Mouse (Mus musculus) right cerebral cortex, postnatal 36 days (tissue): ENCODE measurements around the gene Grm7.

ENCODE experiments used
- DNase-seq, 2 experiments: peaks; one replicate each; pipeline ENCODE4 v3.0.0; 2022; ENCODE audit warnings: low spot score in 2 of 2, mixed read lengths in 1 of 2

Gene Grm7

DNA sequence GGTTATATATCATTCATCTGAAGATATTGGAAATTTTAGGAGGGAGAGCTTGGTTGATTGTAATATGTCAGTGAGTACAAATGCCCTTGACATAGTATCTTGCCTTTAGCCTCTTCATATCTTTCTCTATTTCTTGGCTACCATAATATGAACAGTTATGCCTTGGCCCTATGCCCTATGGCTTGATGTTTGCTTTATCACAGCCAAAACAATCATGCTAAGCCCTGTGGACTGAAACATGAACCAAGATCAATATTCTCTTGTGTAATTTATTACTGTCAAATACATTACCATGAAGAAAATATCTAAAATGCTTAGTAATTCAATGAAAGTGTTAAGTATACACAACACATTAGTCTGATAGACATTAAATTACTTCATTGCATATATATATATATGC is 222.9 kb downstream of the Grm7 start:
- DNase-seq = no peak

DNA sequence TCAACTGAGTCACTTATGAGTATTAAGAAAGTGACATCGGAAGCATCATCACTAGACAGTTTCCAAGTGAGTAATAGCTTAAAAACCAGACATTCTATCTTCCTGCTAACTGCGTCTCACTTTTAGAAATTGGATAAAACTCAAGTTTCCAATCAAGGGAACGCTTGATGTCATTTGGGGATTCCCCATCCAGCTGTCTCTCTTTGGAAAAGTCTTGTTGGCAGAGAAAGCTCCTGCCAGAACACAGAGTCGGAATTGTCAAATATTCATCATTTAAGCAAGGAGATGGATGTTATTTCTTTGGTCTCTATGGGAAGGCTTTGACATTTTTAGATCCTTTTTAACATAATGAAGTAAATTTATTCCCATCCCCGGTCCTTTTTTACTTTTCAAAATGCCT is 336.6 kb downstream of the Grm7 start:
- no peak for DNase-seq

DNA sequence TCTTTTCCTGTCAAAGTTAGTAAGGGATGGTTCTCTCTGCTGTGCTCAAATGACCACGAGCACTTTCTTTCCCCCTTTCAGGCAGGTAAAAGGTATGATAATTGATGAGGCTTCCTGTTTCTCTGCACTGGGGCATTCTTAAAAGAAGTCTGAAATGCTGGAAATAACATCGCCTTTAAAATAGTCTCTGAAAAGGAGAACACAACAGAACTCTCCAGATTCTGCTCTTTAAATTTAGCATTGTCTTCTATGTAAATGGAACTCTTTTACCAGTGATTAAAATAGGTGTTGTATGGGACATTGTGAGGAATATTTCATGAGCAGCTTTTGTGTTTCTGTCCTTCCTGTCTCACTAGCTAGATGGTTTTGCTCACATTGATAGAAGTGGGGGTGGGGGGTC is 393.7 kb downstream of the Grm7 start:
- no peak for DNase-seq

DNA sequence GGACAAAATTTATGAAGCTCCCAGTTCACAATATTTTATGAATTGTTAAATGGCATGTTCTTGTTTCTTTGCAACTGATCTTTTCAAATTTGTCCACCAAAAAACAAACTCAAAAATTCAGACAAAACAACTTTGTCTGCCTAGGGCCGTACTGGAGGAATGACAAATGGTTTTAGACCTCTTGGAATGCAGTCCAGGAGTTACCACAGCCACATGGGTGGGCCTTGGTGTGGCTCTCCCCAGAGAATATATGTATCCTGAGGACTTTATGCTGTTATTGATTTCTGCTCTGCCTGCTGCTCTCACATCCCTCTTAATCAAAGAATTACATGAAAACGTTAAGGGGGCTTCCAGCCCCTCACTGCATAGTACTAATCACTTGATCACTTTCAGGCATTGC is 400.5 kb downstream of the Grm7 start:
- DNase-seq = no peak

- DNase-seq = no peak
Observed at GRCm38 (mm10) chr6:111049247-111049646, 403.9 kb downstream of the Grm7 start.

GRCm38 (mm10) chr6:111054001-111054975 is 408.9 kb downstream of the Grm7 start:
- DNase-seq = peak; percentile 49 to 64

DNA sequence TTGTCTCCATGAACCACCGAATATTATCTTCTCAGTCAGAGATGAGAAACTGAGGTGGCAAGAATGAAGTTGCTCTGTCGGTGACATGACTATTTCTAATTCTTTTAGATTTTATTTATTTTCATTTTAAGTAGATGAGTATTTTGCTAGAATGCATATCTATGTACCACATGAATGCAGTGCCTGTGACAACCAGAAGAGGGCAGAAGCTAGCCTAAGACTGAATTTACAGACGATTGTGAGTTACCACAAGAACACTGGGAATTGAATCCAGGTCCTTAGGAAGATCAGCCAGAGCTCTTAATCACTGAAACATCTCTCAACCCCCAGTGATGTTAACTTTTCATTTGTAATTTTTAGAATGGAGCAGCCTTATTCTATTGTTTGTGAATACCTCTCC is 412.4 kb downstream of the Grm7 start:
- no peak for DNase-seq

- no peak for DNase-seq
Observed at GRCm38 (mm10) chr6:111060004-111060403, 414.6 kb downstream of the Grm7 start.

DNA sequence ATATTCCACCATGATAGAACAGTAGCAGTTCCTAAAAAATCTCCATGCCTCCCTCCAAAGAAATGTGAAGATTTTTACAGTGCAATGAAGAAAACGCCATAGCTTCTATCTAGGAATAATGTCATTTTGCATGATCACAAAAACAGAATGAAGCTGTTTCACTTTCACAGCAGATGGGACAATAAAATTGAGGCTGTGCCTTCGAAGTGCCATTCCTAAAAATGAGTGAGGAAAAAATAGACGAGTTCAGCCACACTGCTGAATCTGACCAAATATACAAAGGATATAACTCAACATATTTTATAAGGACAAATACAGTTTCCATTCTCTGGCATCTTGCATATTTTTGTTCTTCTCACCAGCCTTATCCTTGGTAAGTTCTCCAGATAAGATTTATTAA is 439.2 kb downstream of the Grm7 start:
- DNase-seq = no peak

GRCm38 (mm10) chr6:111094818-111095217 is 449.4 kb downstream of the Grm7 start:
- no peak for DNase-seq

GRCm38 (mm10) chr6:111105485-111105884 is 460.1 kb downstream of the Grm7 start:
- no peak for DNase-seq

- no peak for DNase-seq
Observed at GRCm38 (mm10) chr6:111161037-111161436, 515.7 kb downstream of the Grm7 start.

- DNase-seq = no peak
Observed at GRCm38 (mm10) chr6:111195333-111195732, 550.0 kb downstream of the Grm7 start.

DNA sequence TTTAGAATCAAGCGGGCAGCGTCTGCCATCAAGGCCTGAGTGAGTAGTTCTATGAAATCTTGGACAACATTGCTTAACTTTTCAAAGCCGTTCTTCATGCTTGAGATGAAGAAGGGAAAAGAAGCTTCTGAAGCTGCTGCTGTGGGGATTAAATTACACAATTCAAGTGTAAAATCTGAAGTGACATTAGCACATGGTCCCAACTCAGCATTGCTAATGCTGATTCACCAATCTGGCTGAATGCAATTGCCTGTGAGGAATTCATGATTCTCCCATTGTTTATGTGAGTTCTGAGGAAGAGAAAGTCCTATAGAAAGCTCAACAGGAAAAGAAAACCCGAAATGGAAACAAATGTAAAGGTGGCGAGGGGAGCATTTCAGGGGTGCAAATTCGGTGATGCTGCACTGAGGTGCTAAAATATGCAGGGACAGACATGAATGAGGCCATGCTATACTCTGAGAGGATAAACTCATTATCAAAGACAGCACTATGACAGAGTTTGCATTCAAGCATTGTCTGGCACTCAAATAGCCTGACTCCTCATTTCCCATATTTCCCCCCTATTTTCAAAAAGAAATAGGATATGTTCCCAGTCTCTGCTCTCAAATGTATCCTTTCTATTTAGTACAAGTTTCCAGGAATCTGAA is 575.8 kb downstream of the Grm7 start:
- no peak for DNase-seq

GRCm38 (mm10) chr6:111255215-111255614 is 609.8 kb downstream of the Grm7 start:
- DNase-seq = no peak

GRCm38 (mm10) chr6:111256939-111257338 is 611.6 kb downstream of the Grm7 start:
- no peak for DNase-seq

- no peak for DNase-seq
Observed at GRCm38 (mm10) chr6:111258256-111258655, 612.9 kb downstream of the Grm7 start.

DNA sequence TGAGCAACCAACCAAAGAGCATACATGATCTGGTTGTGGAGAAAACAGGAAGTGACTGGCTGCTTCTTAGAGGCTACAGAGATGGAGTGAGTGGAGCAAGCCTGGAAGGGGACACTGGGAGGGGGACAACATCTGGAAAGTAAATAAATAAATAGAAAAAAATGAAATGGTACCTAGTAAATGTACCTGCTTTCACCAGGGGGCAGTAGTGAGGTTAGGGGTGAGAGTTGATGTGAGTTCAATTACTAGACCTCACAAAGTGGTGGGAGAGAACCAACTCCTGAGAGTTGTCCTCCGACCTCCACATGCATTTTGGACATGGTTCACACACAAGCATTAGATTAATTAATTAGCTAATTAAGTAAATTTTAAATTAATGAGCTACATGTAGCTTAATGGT is 615.8 kb downstream of the Grm7 start:
- DNase-seq = no peak

- no peak for DNase-seq
Observed at GRCm38 (mm10) chr6:111276657-111277056, 631.3 kb downstream of the Grm7 start.

DNA sequence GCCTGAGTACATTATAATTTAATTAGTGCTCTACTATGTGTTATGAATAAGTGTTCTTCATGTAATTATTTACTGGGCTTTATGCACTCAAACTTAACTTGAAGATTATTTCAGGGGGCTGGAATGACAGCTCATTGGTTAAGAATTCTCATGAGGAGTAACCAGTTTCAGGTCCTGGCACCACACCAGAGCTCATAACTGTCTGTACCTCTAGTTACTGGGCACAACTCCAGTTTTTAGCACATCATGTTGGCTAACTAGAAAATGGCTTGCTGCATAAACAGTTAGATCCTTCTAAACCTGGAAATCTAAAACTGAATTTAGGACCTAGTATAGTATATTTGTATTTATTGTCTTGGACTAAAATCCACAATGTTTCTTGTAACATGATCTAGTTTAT is 633.1 kb downstream of the Grm7 start:
- no peak for DNase-seq

DNA sequence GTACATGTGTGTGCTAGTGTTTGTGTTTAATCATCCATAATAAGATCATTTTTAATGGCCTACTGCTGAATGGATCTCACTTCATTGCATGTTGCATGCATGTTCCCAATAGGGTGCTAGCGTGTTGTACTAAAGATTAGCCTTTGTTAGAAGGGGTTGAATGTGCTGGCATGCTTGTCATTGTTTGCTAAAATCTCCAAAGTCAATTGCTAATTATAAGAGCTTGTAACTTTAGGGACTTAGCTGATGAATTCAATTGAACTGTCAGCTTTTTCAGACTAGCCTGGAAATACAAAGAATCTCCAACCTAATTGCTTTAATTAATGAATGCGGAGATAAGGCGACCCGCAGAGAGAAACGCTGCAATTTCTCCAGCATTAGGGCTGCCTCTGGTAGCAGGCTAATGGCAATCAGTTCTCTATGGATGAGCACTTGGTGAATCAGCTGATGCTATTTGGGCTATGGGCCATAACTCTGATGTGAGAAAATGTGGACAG is 648.2 kb downstream of the Grm7 start:
- no peak for DNase-seq

DNA sequence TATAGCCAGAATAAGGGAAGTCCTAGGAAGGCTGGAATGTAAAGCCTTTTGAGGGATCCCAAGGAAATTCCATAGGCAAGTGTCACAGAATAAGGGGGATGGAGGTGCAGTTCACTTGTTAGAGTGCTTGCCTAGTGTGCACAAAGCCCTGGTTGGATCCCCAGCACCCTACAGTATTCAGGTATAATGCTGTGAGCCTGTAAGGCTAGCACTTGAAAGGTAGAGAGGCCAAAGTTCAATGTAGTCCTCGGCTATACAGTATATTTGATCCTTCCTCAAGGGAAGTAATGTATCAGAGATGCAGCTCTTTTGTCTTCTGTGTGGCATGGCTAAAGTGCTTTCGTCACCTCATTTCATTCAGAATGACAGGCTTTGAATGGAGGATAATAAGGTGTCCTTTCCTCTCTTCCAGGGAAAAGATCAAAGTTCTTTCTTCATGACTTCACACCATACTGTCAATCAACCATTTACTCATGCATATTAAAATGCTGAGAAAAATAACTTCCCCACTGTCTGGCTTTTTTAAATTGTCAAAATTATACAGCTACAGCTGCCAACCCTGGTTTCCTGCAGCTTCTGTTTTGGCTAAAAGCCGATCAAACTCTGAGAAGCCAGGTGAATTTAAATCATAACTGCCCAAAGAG is 658.7 kb downstream of the Grm7 start:
- DNase-seq = no peak
